Mouse (Mus musculus) cortical plate, adult 2 months (tissue): ENCODE measurements at regions not wholly inside any gene's neighbourhood (a gene's known extent, or its start where the extent isn't known, plus 50 kb on each side); places are given as distances from the start of the nearest gene placed in this dataset.

Experiments used
- CTCF ChIP-seq: fragments of 200-500 bp; IDR thresholded peaks from 2 replicates; pipeline ENCODE4 v1.5.1; 2011; ENCODE audit warnings: mild to moderate bottlenecking, control low read depth, low read length; ENCODE audit not compliant: insufficient read depth; ENCODE audit errors: extremely low read depth
- POLR2A ChIP-seq: fragments of 200-500 bp; IDR thresholded peaks from 2 replicates; pipeline ENCODE4 v1.6.1; 2011; ENCODE audit warnings: mild to moderate bottlenecking, low read length, control low read depth; ENCODE audit not compliant: insufficient read depth; ENCODE audit errors: extremely low read depth

- TF ChIP-seq CTCF, result no peak
- TF ChIP-seq POLR2A, result no peak
Measured at GRCm38 (mm10) chr3:53756115-53756853, 88.6 kb upstream of the Gm10985 start.
